Mouse (Mus musculus): Measurements from ENCODE around the gene Bmpr1a. TPM values are rescaled to one million over a fixed set of nuclear protein-coding genes. Genes with fewer than 3 reads are reported as not detected.

Gene Bmpr1a
- polyA plus RNA-seq, 1 experiment: not detected

- no peak for TF ChIP-seq GATA1 (IDR thresholded peaks at IDR 0.05; ENCODE audit: low read length)
Observed at GRCm38 (mm10) chr14:34397871-34398270, 105.3 kb downstream of the Bmpr1a start.

- TF ChIP-seq GATA1 (IDR thresholded peaks at IDR 0.05; ENCODE audit: low read length): no peak
Observed at GRCm38 (mm10) chr14:34393295-34393694, 109.8 kb downstream of the Bmpr1a start.

GRCm38 (mm10) chr14:34382921-34383704 is 120.0 kb downstream of the Bmpr1a start:
- no peak for TF ChIP-seq GATA1 (IDR thresholded peaks at IDR 0.05; ENCODE audit: low read length)

GRCm38 (mm10) chr14:34378560-34379331 is 124.4 kb downstream of the Bmpr1a start:
- TF ChIP-seq GATA1 (IDR thresholded peaks at IDR 0.05; ENCODE audit: low read length): no peak

GRCm38 (mm10) chr14:34377121-34377520 is 126.0 kb downstream of the Bmpr1a start:
- TF ChIP-seq GATA1 (IDR thresholded peaks at IDR 0.05; ENCODE audit: low read length): no peak

GRCm38 (mm10) chr14:34375941-34376340 is 127.2 kb downstream of the Bmpr1a start:
- TF ChIP-seq GATA1 (IDR thresholded peaks at IDR 0.05; ENCODE audit: low read length): no peak

- no peak for TF ChIP-seq GATA1 (IDR thresholded peaks at IDR 0.05; ENCODE audit: low read length)
Observed at GRCm38 (mm10) chr14:34375415-34375904, 127.7 kb downstream of the Bmpr1a start, which contains the start of gene Mmrn2. Gene Mmrn2, plus strand, starts transcription at chr14:34375465.

GRCm38 (mm10) chr14:34374577-34374976 is 128.6 kb downstream of the Bmpr1a start, which contains the start of gene Sncg:
Gene Sncg, minus strand, starts transcription at chr14:34374789.
- no peak for TF ChIP-seq GATA1 (IDR thresholded peaks at IDR 0.05; ENCODE audit: low read length)

- no peak for TF ChIP-seq GATA1 (IDR thresholded peaks at IDR 0.05; ENCODE audit: low read length)
Observed at GRCm38 (mm10) chr14:34373581-34373980, 129.6 kb downstream of the Bmpr1a start.

- TF ChIP-seq GATA1 (IDR thresholded peaks at IDR 0.05; ENCODE audit: low read length): no peak
Observed at GRCm38 (mm10) chr14:34372646-34373045, 130.5 kb downstream of the Bmpr1a start.

GRCm38 (mm10) chr14:34371763-34372162 is 131.4 kb downstream of the Bmpr1a start:
- TF ChIP-seq GATA1 (IDR thresholded peaks at IDR 0.05; ENCODE audit: low read length): no peak

GRCm38 (mm10) chr14:34370921-34371320 is 132.2 kb downstream of the Bmpr1a start:
- no peak for TF ChIP-seq GATA1 (IDR thresholded peaks at IDR 0.05; ENCODE audit: low read length)

- TF ChIP-seq GATA1 (IDR thresholded peaks at IDR 0.05; ENCODE audit: low read length): no peak
Observed at GRCm38 (mm10) chr14:34370203-34370602, 132.9 kb downstream of the Bmpr1a start.

GRCm38 (mm10) chr14:34365147-34365507 is 138.0 kb downstream of the Bmpr1a start:
- no peak for TF ChIP-seq GATA1 (IDR thresholded peaks at IDR 0.05; ENCODE audit: low read length)

GRCm38 (mm10) chr14:34363490-34364253 is 139.5 kb downstream of the Bmpr1a start:
- TF ChIP-seq GATA1 (IDR thresholded peaks at IDR 0.05; ENCODE audit: low read length): no peak

Measured in G1E-ER4 (cell line).